Mouse (Mus musculus) stomach, postnatal 0 days (tissue): ENCODE results near the gene Ush1c. TPM values are rescaled to one million over a fixed set of nuclear protein-coding genes. Genes with fewer than 3 reads are reported as not detected.

ENCODE experiments used
- ATAC-seq: fragments of 200-750 bp; cut with Nextera tagmentation; 2 replicates; pipeline ENCODE4 v1.8.0; 2017; ENCODE audit not compliant: low FRiP score, low TSS enrichment
- DNase-seq: peaks from one replicate; pipeline ENCODE4 v3.0.0-alpha.2; 2016; ENCODE audit warnings: low spot score
- H3K27ac ChIP-seq: fragments of 300-500 bp; sonication (generic); replicated peaks from 2 replicates; pipeline ENCODE4 v1.5.1; 2014; ENCODE audit warnings: mild to moderate bottlenecking, control low read depth
- H3K27me3 ChIP-seq: fragments of 300-500 bp; sonication (generic); 2 replicates; pipeline ENCODE4 v1.6.1; 2014; ENCODE audit warnings: low read length; ENCODE audit not compliant: control insufficient read depth, insufficient read depth
- H3K36me3 ChIP-seq: fragments of 300-500 bp; sonication (generic); 2 replicates; pipeline ENCODE4 v1.6.1; 2014; ENCODE audit warnings: low read length, mixed read lengths; ENCODE audit not compliant: control insufficient read depth, insufficient read depth
- H3K4me1 ChIP-seq: fragments of 300-500 bp; sonication (generic); replicated peaks from 2 replicates; pipeline ENCODE4 v1.6.1; 2014; ENCODE audit warnings: antibody characterized with exemption; ENCODE audit not compliant: control insufficient read depth, insufficient read depth
- H3K4me2 ChIP-seq: fragments of 300-500 bp; sonication (generic); replicated peaks from 2 replicates; pipeline ENCODE4 v1.6.1; 2014; ENCODE audit warnings: low read depth, mild to moderate bottlenecking, control low read depth, moderate library complexity
- H3K4me3 ChIP-seq: fragments of 300-500 bp; sonication (generic); 2 replicates; pipeline ENCODE4 v1.5.1; 2014; ENCODE audit warnings: low read depth, low read length, control low read depth
- H3K9ac ChIP-seq: fragments of 300-500 bp; sonication (generic); 2 replicates; pipeline ENCODE4 v1.6.1; 2014; ENCODE audit warnings: mild to moderate bottlenecking, low read length, control low read depth, mixed read lengths
- H3K9me3 ChIP-seq: fragments of 300-500 bp; sonication (generic); 2 replicates; pipeline ENCODE4 v1.6.1; 2016; ENCODE audit warnings: low read length; ENCODE audit not compliant: control insufficient read depth
- CTCF ChIP-seq: IDR thresholded peaks from 2 replicates; pipeline ENCODE4 v1.5.1; 2016; ENCODE audit warnings: antibody characterized with exemption, low read depth, mild to moderate bottlenecking, moderate library complexity
- EP300 ChIP-seq: optimal IDR thresholded peaks from 2 replicates; pipeline ENCODE3; 2016; ENCODE audit warnings: antibody characterized with exemption
- WGBS: fragments of 180-500 bp; shearing (Covaris S2); extraction: QIAGEN DNeasy Blood & Tissue Kit; methylation state at CpG from one replicate; pipeline ENCODE4 v1.1.7; 2014; 5-methylcytosine and 5-hydroxymethylcytosine counted together
- polyA plus RNA-seq: library from polyadenylated mRNA; unstranded; fragments of >200 nt; fragmentation: Nextera tagmentation; extraction: Ambion mirVana; gene quantifications from 2 replicates; pipeline ENCODE4 v1.2.1, GENCODE M21; 2015

Gene Ush1c
- polyA plus RNA-seq, 1 experiment from 2014 or later = 2.1 TPM

DNA sequence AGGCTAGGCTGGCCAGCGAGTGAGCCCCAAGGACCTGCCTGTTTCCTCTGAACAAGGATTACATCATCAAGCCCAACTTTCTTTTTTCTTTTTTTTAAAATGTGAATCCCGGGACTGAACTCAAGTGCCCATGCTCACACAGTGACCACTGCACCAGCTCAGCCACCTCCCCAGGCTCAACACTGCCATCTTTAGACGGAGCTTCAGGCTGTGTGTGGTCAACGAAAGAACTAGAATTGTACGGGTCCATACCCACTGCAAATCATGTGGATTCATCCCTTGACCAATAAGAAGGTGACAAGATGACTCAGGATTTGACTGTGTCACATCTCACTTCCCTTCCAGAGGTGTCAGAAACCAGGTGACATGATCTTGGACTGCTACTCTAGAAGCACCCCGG is 33.5 kb downstream of the Ush1c start:
- Histone ChIP-seq H3K4me1 (no peaks in the 10 kb centered on the region), H3K27ac (no peak overlapping the region), H3K4me2 (no peak overlapping the region), H3K4me3 (no peak overlapping the region), H3K9me3 (no peaks in the 10 kb centered on the region), H3K9ac (no peak overlapping the region), H3K36me3 (no peaks in the 10 kb centered on the region), H3K27me3 (no peaks in the 10 kb centered on the region)
- ATAC-seq (no peak), DNase-seq (no peak)
- TF ChIP-seq CTCF (peak; percentile 50), EP300 (no peak)
- 71% methylated on average over 6 of the region's 6 CpGs for WGBS

GRCm38 (mm10) chr7:46204046-46204471 is 34.2 kb downstream of the Ush1c start:
- WGBS = 39% methylated on average over 11 of the region's 11 CpGs
- TF ChIP-seq EP300 (no peak), CTCF (peak; percentile 68)
- ATAC-seq = 0 out of 2 replicates have a peak, but pooled peaks have one; percentile 7

GRCm38 (mm10) chr7:46201649-46202048 is 36.7 kb downstream of the Ush1c start:
- WGBS = 24% methylated on average over 14 of the region's 14 CpGs
- Histone ChIP-seq H3K27ac (no peak overlapping the region), H3K9me3 (no peaks in the 10 kb centered on the region), H3K9ac (no peak overlapping the region), H3K4me2 (no peak overlapping the region), H3K27me3 (no peaks in the 10 kb centered on the region), H3K4me1 (no peaks in the 10 kb centered on the region), H3K4me3 (no peak overlapping the region), H3K36me3 (no peaks in the 10 kb centered on the region)
- DNase-seq = no peak
- ATAC-seq = no peak
- TF ChIP-seq EP300 (no peak), CTCF (no peak)

More at GRCm38 (mm10) chr7:46204046-46204471, 34.2 kb downstream of the Ush1c start:
- no peak overlapping the region for H3K9ac ChIP-seq
- no peaks in the 10 kb centered on the region for H3K9me3 ChIP-seq
- H3K27ac ChIP-seq = no peak overlapping the region
- peak; percentile 60 for DNase-seq
- H3K4me1 ChIP-seq = no peaks in the 10 kb centered on the region
- no peak overlapping the region for H3K4me3 ChIP-seq
- H3K4me2 ChIP-seq = no peak overlapping the region
- no peaks in the 10 kb centered on the region for H3K36me3 ChIP-seq
- H3K27me3 ChIP-seq = no peaks in the 10 kb centered on the region

GRCm38 (mm10) chr7:46200021-46200420 is 38.3 kb downstream of the Ush1c start:
- DNase-seq = no peak
- no peak for TF ChIP-seq CTCF
- TF ChIP-seq EP300 = no peak

DNA sequence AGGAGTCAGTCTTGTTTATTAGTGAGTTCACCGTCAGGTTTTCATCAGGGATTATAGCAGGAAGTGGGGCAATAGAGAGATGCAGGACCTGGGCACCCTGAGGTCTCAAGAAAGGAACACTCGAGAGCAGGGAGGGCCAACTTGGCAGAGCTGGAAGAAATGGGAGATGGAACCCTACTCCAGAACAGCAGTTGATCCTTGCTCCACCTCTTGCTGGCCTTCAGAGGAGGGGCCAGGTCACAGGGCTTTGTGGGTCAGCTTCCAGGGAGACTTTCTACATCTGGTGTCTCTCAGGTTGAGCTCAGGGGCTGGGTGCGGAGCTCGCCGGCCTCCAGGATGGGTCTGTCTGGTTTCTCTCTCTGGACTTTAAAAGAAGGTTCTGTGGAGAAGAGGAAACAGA is 42.9 kb downstream of the Ush1c start:
- no peak overlapping the region for H3K4me2 ChIP-seq
- H3K4me1 ChIP-seq = no peaks in the 10 kb centered on the region
- H3K4me3 ChIP-seq = no peak overlapping the region
- no peaks in the 10 kb centered on the region for H3K27me3 ChIP-seq
- 77% methylated on average over 5 of the region's 5 CpGs for WGBS
- ATAC-seq (no peak), DNase-seq (no peak)
- no peaks in the 10 kb centered on the region for H3K36me3 ChIP-seq
- no peak overlapping the region for H3K27ac ChIP-seq
- TF ChIP-seq CTCF (no peak), EP300 (no peak)
- no peak overlapping the region for H3K9ac ChIP-seq
- H3K9me3 ChIP-seq = no peaks in the 10 kb centered on the region

More at GRCm38 (mm10) chr7:46200021-46200420, 38.3 kb downstream of the Ush1c start:
- Histone ChIP-seq H3K9ac (no peak overlapping the region), H3K4me3 (no peak overlapping the region), H3K27me3 (no peaks in the 10 kb centered on the region), H3K36me3 (no peaks in the 10 kb centered on the region), H3K9me3 (no peaks in the 10 kb centered on the region), H3K4me1 (no peaks in the 10 kb centered on the region), H3K27ac (no peak overlapping the region), H3K4me2 (no peak overlapping the region)
- no peak for ATAC-seq
- WGBS = 70% methylated on average over 6 of the region's 6 CpGs

GRCm38 (mm10) chr7:46184232-46184631 is 54.1 kb downstream of the Ush1c start:
- Histone ChIP-seq H3K4me3 (no peak overlapping the region), H3K27ac (no peak overlapping the region), H3K36me3 (no peaks in the 10 kb centered on the region), H3K4me2 (no peak overlapping the region), H3K9me3 (no peaks in the 10 kb centered on the region), H3K4me1 (no peaks in the 10 kb centered on the region), H3K27me3 (peaks cover 2% of the 10 kb centered on the region; the same call in 1 of the 2 replicates), H3K9ac (no peak overlapping the region)
- ATAC-seq = no peak
- TF ChIP-seq EP300 = no peak
- TF ChIP-seq CTCF = no peak
- no peak for DNase-seq
